Mouse (Mus musculus): Measurements from ENCODE around the gene Podxl2. TPM values are rescaled to one million over a fixed set of nuclear protein-coding genes. Genes with fewer than 3 reads are reported as not detected.

The Podxl2 gene
- 23.2 and 24.2 TPM in 2 replicates for polyA plus RNA-seq (2012; rRNA removed)

GRCm38 (mm10) chr6:88874868-88875508, at the start of gene Podxl2:
TSS of gene Podxl2 (minus strand) at chr6:88875044.
- peak; percentile 48 for DNase-seq (ENCODE audit: low spot score)

GRCm38 (mm10) chr6:88918802-88919201, 44.0 kb upstream of the Podxl2 start:
- DNase-seq (ENCODE audit: low spot score), result no peak

- no peak for DNase-seq (ENCODE audit: low spot score)
Observed at GRCm38 (mm10) chr6:88916153-88916552, 41.3 kb upstream of the Podxl2 start.

GRCm38 (mm10) chr6:88915510-88915909, 40.7 kb upstream of the Podxl2 start:
- no peak for DNase-seq (ENCODE audit: low spot score)

- no peak for DNase-seq (ENCODE audit: low spot score)
Observed at GRCm38 (mm10) chr6:88914799-88915198, 40.0 kb upstream of the Podxl2 start.

- DNase-seq (ENCODE audit: low spot score), result no peak
Observed at GRCm38 (mm10) chr6:88913440-88913839, 38.6 kb upstream of the Podxl2 start.

- DNase-seq (ENCODE audit: low spot score), result no peak
Observed at GRCm38 (mm10) chr6:88913022-88913421, 38.2 kb upstream of the Podxl2 start.

- DNase-seq (ENCODE audit: low spot score), result no peak
Observed at GRCm38 (mm10) chr6:88909151-88909550, 34.3 kb upstream of the Podxl2 start.

GRCm38 (mm10) chr6:88906369-88907108, 31.7 kb upstream of the Podxl2 start:
- DNase-seq (ENCODE audit: low spot score), result no peak

GRCm38 (mm10) chr6:88905042-88905441, 30.2 kb upstream of the Podxl2 start:
- no peak for DNase-seq (ENCODE audit: low spot score)

- no peak for DNase-seq (ENCODE audit: low spot score)
Observed at GRCm38 (mm10) chr6:88904456-88904974, 29.7 kb upstream of the Podxl2 start.

- no peak for DNase-seq (ENCODE audit: low spot score)
Observed at GRCm38 (mm10) chr6:88903708-88904107, 28.9 kb upstream of the Podxl2 start.

GRCm38 (mm10) chr6:88901947-88902820, 27.3 kb upstream of the Podxl2 start, which contains the start of gene Tpra1:
TSS of gene Tpra1 (plus strand) at chr6:88902251.
- DNase-seq (ENCODE audit: low spot score), result peak; percentile 79

GRCm38 (mm10) chr6:88901471-88901870, 26.6 kb upstream of the Podxl2 start:
- no peak for DNase-seq (ENCODE audit: low spot score)

- DNase-seq (ENCODE audit: low spot score), result no peak
Observed at GRCm38 (mm10) chr6:88899628-88900027, 24.8 kb upstream of the Podxl2 start.

GRCm38 (mm10) chr6:88899086-88899485, 24.2 kb upstream of the Podxl2 start:
- DNase-seq (ENCODE audit: low spot score), result no peak

- DNase-seq (ENCODE audit: low spot score), result peak; percentile 76
Observed at GRCm38 (mm10) chr6:88898534-88899048, 23.7 kb upstream of the Podxl2 start, which contains the start of gene Mcm2. TSS of gene Mcm2 (minus strand) at chr6:88898780.

- no peak for DNase-seq (ENCODE audit: low spot score)
Observed at GRCm38 (mm10) chr6:88897246-88897645, 22.4 kb upstream of the Podxl2 start.

GRCm38 (mm10) chr6:88895943-88896342, 21.1 kb upstream of the Podxl2 start:
- no peak for DNase-seq (ENCODE audit: low spot score)

GRCm38 (mm10) chr6:88893559-88893958, 18.7 kb upstream of the Podxl2 start:
- no peak for DNase-seq (ENCODE audit: low spot score)

GRCm38 (mm10) chr6:88890832-88891231, 16.0 kb upstream of the Podxl2 start:
- no peak for DNase-seq (ENCODE audit: low spot score)

Measured in urinary bladder, adult 2 months (tissue).